Mouse (Mus musculus): ENCODE results near the gene Olfr911-ps1.

Gene Olfr911-ps1

DNA sequence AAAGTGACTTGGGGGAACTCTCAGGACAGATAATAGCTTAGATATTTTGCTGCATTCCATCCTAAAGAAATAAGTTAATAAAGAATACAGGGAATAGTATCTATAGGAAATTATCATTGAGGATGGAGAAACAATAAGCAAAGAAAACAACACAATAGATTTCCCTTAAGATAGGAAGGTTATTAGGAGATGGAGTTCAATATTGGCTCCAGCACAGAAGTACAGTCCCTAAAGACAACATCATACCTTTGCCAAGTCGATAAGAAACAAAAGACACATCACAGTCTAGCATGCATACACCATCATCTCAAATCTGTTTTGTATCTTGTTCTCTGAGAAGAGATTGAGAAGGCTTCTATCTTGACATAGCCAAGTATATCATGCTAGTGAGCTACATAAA lies at the start of gene Olfr911-ps1:
Gene Olfr911-ps1 (plus strand): TSS at position 301 of the 400 bp plus-strand sequence.
- no peak for DNase-seq

GRCm38 (mm10) chr9:38486785-38487184 lies 34.6 kb upstream of the Olfr911-ps1 start, which contains the start of gene Olfr906:
TSS of gene Olfr906 (plus strand) at chr9:38487085.
- DNase-seq: no peak

DNA sequence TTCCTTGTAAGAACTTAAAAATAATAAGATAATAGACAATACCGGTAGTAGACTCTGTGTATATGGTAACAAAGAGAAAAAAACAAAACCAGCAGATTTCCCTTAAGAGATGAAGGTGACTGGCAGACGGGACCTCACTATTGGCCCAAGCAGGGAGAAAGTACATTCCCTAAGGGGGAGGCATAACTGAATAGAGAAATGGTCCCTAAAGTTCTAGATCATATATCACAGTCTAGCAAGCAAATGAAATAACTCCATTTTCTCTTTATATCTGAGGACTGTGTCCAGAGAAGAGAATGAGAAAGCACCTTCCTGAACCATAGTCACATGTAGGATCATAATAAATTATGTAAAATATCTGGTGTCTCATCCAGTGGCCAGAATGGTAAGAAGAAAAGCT lies 25.9 kb upstream of the Olfr911-ps1 start, which contains the start of gene Olfr907:
Gene Olfr907 (plus strand): TSS at position 301 of the 400 bp plus-strand sequence.
- no peak for DNase-seq

DNA sequence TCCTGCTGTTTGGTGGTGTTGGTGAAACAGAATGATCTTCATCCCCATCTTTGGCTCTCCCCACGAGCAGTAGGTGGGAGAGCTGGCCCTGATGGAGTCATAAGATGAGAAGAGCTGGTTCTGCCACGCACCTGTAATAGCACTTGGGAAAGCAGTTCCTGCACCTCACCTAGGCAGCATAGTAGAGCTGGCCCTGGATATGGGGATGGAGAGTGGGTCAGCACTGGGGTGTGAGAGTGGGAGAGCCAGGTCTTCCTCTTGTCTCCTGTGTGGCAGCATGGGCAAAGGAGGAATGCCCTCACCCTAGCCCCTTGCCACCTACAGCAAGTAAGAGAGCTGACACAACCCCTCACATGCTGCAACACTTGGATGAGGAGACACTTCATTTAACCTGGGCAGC lies 9.0 kb upstream of the Olfr911-ps1 start:
- DNase-seq: no peak

GRCm38 (mm10) chr9:38537549-38537948 lies 16.2 kb downstream of the Olfr911-ps1 start, which contains the start of gene Olfr910:
TSS of gene Olfr910 (plus strand) at chr9:38537849.
- DNase-seq: no peak
